Comparison of ENCODE assay signal across 19 mouse cellular contexts in genomic region chr16:32707824-32708456, GRCm38 (mm10). TPM values are rescaled to one million over a fixed set of nuclear protein-coding genes. Genes with fewer than 3 reads are reported as not detected.
DNase-seq lines count a peak whose midpoint lies in the region; ATAC-seq lines count a peak whose summit lies in the region.
"Had no signal": no experiment of that assay in that cellular context is flagged by ENCODE, and none has a peak within 500 bp of the region (broad histone marks: within the 10 kb centered on the region; RNA-seq: fewer than 3 reads in every experiment).

No protein-coding gene starts in this region.

- no peaks in the 10 kb centered on the region for H3K27me3 ChIP-seq in kidney, embryonic 14.5 days (ENCODE audit: control insufficient read depth, insufficient read depth, low read length)
- no peaks in the 10 kb centered on the region for H3K27me3 ChIP-seq in midbrain, embryonic 10.5 days (ENCODE audit: low read depth, poor library complexity, severe bottlenecking)
- no peaks in the 10 kb centered on the region for H3K27me3 ChIP-seq in midbrain, embryonic 14.5 days (ENCODE audit: control insufficient read depth, insufficient read depth, low read length)
- H3K27me3 ChIP-seq in liver, embryonic 13.5 days = no peaks in the 10 kb centered on the region
- H3K27me3 ChIP-seq: heart, embryonic 15.5 days; hindbrain, embryonic 15.5 days; neural tube, embryonic 15.5 days had no signal

- intact Hi-C loops in left cerebral cortex, postnatal 14 days (cut with DNase I) = no loop called here

- ATAC-seq in kidney, embryonic 14.5 days (ENCODE audit: low FRiP score, low TSS enrichment) = peak; percentile 53
- no peak for ATAC-seq in midbrain, embryonic 14.5 days (ENCODE audit: low FRiP score, low TSS enrichment)
- ATAC-seq in liver, embryonic 13.5 days (ENCODE audit: low read depth) = no peak; the same call in 1 of the 2 replicates

- DNase-seq in kidney, postnatal 36 days = no peak
- DNase-seq in midbrain, embryonic 10.5 days (ENCODE audit: low spot score) = no peak
- no peak for DNase-seq in midbrain, embryonic 14.5 days
- DNase-seq in liver, embryonic 13.5 days = no peak
- no peak for DNase-seq in urinary bladder, postnatal 4 days (ENCODE audit: low spot score in 2 of 2)
- no peak for DNase-seq in left cerebral cortex, postnatal 14 days (ENCODE audit: low spot score in 2 of 2)
- DNase-seq: adrenal gland, adult 2 months; cerebellum, adult 18-20 months; gastrocnemius, postnatal 25 days; kidney, postnatal 25 days; lung, postnatal 14 days had no signal

- no peaks in the 10 kb centered on the region for H3K36me3 ChIP-seq in kidney, embryonic 14.5 days (ENCODE audit: control insufficient read depth, insufficient read depth, low read length)
- H3K36me3 ChIP-seq in midbrain, embryonic 10.5 days = no peaks in the 10 kb centered on the region
- no peaks in the 10 kb centered on the region for H3K36me3 ChIP-seq in midbrain, embryonic 14.5 days (ENCODE audit: control insufficient read depth, insufficient read depth, low read length)
- H3K36me3 ChIP-seq in liver, embryonic 13.5 days = no peaks in the 10 kb centered on the region
- H3K36me3 ChIP-seq: heart, embryonic 15.5 days; hindbrain, embryonic 15.5 days; limb, embryonic 13.5 days; neural tube, embryonic 15.5 days had no signal

- H3K9ac ChIP-seq in kidney, embryonic 14.5 days (ENCODE audit: low read depth, low read length) = no peak overlapping the region
- no peak overlapping the region for H3K9ac ChIP-seq in midbrain, embryonic 14.5 days (replicated peaks; ENCODE audit: low read length)
- peak overlapping the region; percentile 26; the same call in 1 of the 2 replicates for H3K9ac ChIP-seq in liver, embryonic 13.5 days
- H3K9ac ChIP-seq: heart, embryonic 15.5 days; hindbrain, embryonic 15.5 days; limb, embryonic 13.5 days; neural tube, embryonic 15.5 days had no signal

- H3K4me1 ChIP-seq in kidney, embryonic 14.5 days (ENCODE audit: control insufficient read depth, insufficient read depth, low read length) = peaks cover 11% of the 10 kb centered on the region; the same call in 1 of the 2 replicates
- H3K4me1 ChIP-seq in midbrain, embryonic 10.5 days = peaks cover 39% of the 10 kb centered on the region
- no peaks in the 10 kb centered on the region for H3K4me1 ChIP-seq in midbrain, embryonic 14.5 days (ENCODE audit: control insufficient read depth, insufficient read depth, low read length)
- H3K4me1 ChIP-seq in liver, embryonic 13.5 days (replicated peaks) = peaks cover 20% of the 10 kb centered on the region
- H3K4me1 ChIP-seq: hindbrain, embryonic 15.5 days; neural tube, embryonic 15.5 days had no signal

- H3K4me2 ChIP-seq in kidney, embryonic 14.5 days (replicated peaks; ENCODE audit: low read depth, low read length) = peak overlapping the region; percentile 8; the same call in 1 of the 2 replicates
- H3K4me2 ChIP-seq in midbrain, embryonic 14.5 days (ENCODE audit: low read length) = no peak overlapping the region
- H3K4me2 ChIP-seq in liver, embryonic 13.5 days = peak overlapping the region; percentile 49
- H3K4me2 ChIP-seq: heart, embryonic 15.5 days; hindbrain, embryonic 15.5 days; limb, embryonic 13.5 days; neural tube, embryonic 15.5 days had no signal

- H3K27ac ChIP-seq in kidney, embryonic 14.5 days (ENCODE audit: low read depth, low read length) = 0 out of 2 replicates have a peak overlapping the region, but pooled peaks have one; percentile 6
- H3K27ac ChIP-seq in midbrain, embryonic 10.5 days (replicated peaks) = peak overlapping the region; percentile 23; the same call in 1 of the 2 replicates
- H3K27ac ChIP-seq in midbrain, embryonic 14.5 days (replicated peaks; ENCODE audit: low read depth, low read length) = no peak overlapping the region
- H3K27ac ChIP-seq in liver, embryonic 13.5 days = no peak overlapping the region
- H3K27ac ChIP-seq: heart, embryonic 15.5 days; hindbrain, embryonic 15.5 days; limb, embryonic 13.5 days; neural tube, embryonic 15.5 days had no signal

- 45% methylated on average over 9 of the region's 9 CpGs for WGBS in kidney, embryonic 14.5 days
- WGBS in midbrain, embryonic 10.5 days = 78% methylated on average over 9 of the region's 9 CpGs
- WGBS in midbrain, embryonic 14.5 days = 72% methylated on average over 9 of the region's 9 CpGs
- WGBS in liver, embryonic 13.5 days (ENCODE audit: insufficient replicate concordance) = 37% methylated on average over 9 of the region's 9 CpGs

- no peaks in the 10 kb centered on the region for H3K9me3 ChIP-seq in kidney, embryonic 14.5 days (ENCODE audit: control insufficient read depth, low read length)
- H3K9me3 ChIP-seq in midbrain, embryonic 10.5 days (replicated peaks) = no peaks in the 10 kb centered on the region
- H3K9me3 ChIP-seq in midbrain, embryonic 14.5 days (ENCODE audit: control insufficient read depth, low read length) = no peaks in the 10 kb centered on the region
- H3K9me3 ChIP-seq in liver, embryonic 13.5 days (replicated peaks) = peaks cover 3% of the 10 kb centered on the region; the same call in 1 of the 2 replicates
- H3K9me3 ChIP-seq: heart, embryonic 15.5 days; hindbrain, embryonic 15.5 days; limb, embryonic 13.5 days; neural tube, embryonic 15.5 days had no signal

- H3K4me3 ChIP-seq in kidney, embryonic 14.5 days (ENCODE audit: low read length) = no peak overlapping the region
- no peak overlapping the region for H3K4me3 ChIP-seq in midbrain, embryonic 10.5 days
- no peak overlapping the region for H3K4me3 ChIP-seq in midbrain, embryonic 14.5 days (replicated peaks; ENCODE audit: low read depth, low read length)
- H3K4me3 ChIP-seq in liver, embryonic 13.5 days (replicated peaks) = no peak overlapping the region
- H3K4me3 ChIP-seq: heart, embryonic 15.5 days; hindbrain, embryonic 15.5 days; limb, embryonic 13.5 days; neural tube, embryonic 15.5 days had no signal

RNA-seq across cellular contexts. Expression of gene Muc4, which starts 27.7 kb away (rescaled TPM):
- 0.27 TPM in 1 of 2 replicates, not detected in the other for polyA plus RNA-seq in kidney, embryonic 14.5 days (2014; fragmentation: Nextera tagmentation; extraction: Ambion mirVana)
- 0.32 and 1.5 TPM in 2 replicates for polyA plus RNA-seq in midbrain, embryonic 10.5 days (2016; fragmentation: Nextera tagmentation; extraction: Ambion mirVana)
- 0.16 TPM in 1 of 2 replicates, not detected in the other for polyA plus RNA-seq in midbrain, embryonic 14.5 days (2014; fragmentation: Nextera tagmentation; extraction: Ambion mirVana)
- 0.54 and 0.67 TPM in 2 replicates for polyA plus RNA-seq in liver, embryonic 13.5 days (2015; fragmentation: Nextera tagmentation; extraction: Ambion mirVana)
- total RNA-seq in left cerebral cortex, postnatal 14 days (2021) = not detected
- total RNA-seq: adrenal gland, adult 2 months; layer of hippocampus, postnatal 25 days; megakaryocyte-erythroid progenitor cell, adult 5-6 weeks; MEL had no signal
- polyA plus RNA-seq: adrenal gland, adult 2 months; heart, embryonic 15.5 days; hindbrain, embryonic 15.5 days; limb, embryonic 13.5 days had no signal

Comparison
In these comparisons a context has a peak if more than half of its experiments do, and no peak if none do; other contexts are left out.
1. H3K27ac ChIP-seq: peak in kidney, embryonic 14.5 days (single experiment) and midbrain, embryonic 10.5 days (single experiment); none in midbrain, embryonic 14.5 days (single experiment) and liver, embryonic 13.5 days (single experiment).